Mouse (Mus musculus) liver, embryonic 14.5 days (tissue): ENCODE data around the gene Gm14569. TPM values are rescaled to one million over a fixed set of nuclear protein-coding genes. Genes with fewer than 3 reads are reported as not detected.

ENCODE experiments used
- ATAC-seq: fragments of 200-750 bp; cut with Nextera tagmentation; 2 replicates; pipeline ENCODE4 v1.8.0; 2017; ENCODE audit warnings: moderate number of reproducible peaks, mild to moderate bottlenecking, moderate library complexity; ENCODE audit not compliant: insufficient read depth
- DNase-seq, 3 experiments: peaks; one replicate each; pipeline ENCODE4 v3.0.0-alpha.2; 2012 to 2013; ENCODE audit warnings: low read depth in 3 of 3, low spot score in 3 of 3
- H3K27ac ChIP-seq: fragments of 300-500 bp; sonication (generic); 2 replicates; pipeline ENCODE4 v1.5.1; 2014; ENCODE audit warnings: moderate library complexity, mild to moderate bottlenecking, control low read depth, inconsistent platforms
- H3K27me3 ChIP-seq: fragments of 300-500 bp; sonication (generic); 2 replicates; pipeline ENCODE4 v1.6.1; 2014; ENCODE audit warnings: mild to moderate bottlenecking, low read length, moderate library complexity; ENCODE audit not compliant: control insufficient read depth, insufficient read depth
- H3K36me3 ChIP-seq: fragments of 300-500 bp; sonication (generic); replicated peaks from 2 replicates; pipeline ENCODE4 v1.6.1; 2014; ENCODE audit warnings: low read depth; ENCODE audit not compliant: control insufficient read depth, insufficient read depth
- H3K4me1 ChIP-seq, 2 experiments: fragments of 200-500 bp in 1 of 2; fragments of 300-500 bp in 1 of 2; sonication (generic) in 1 of 2; replicated peaks; 2 replicates each; pipeline ENCODE4 v1.6.1; 2012 to 2014; ENCODE audit warnings: antibody characterized with exemption in 1 of 2, inconsistent platforms in 1 of 2, low read length in 1 of 2; ENCODE audit not compliant: control insufficient read depth in 2 of 2, insufficient read depth in 2 of 2
- H3K4me2 ChIP-seq: fragments of 300-500 bp; sonication (generic); 2 replicates; pipeline ENCODE4 v1.6.1; 2014; ENCODE audit warnings: low read depth, mild to moderate bottlenecking, control low read depth, moderate library complexity
- H3K4me3 ChIP-seq, 2 experiments: fragments of 200-500 bp in 1 of 2; fragments of 300-500 bp in 1 of 2; sonication (generic) in 1 of 2; 2 replicates each; pipeline ENCODE4 v1.5.1; 2012 to 2014; ENCODE audit warnings: low read depth in 2 of 2, low read length in 2 of 2, mild to moderate bottlenecking in 2 of 2, control low read depth in 1 of 2, inconsistent platforms in 1 of 2, moderate library complexity in 1 of 2; ENCODE audit not compliant: insufficient read depth in 1 of 2
- H3K9ac ChIP-seq: fragments of 300-500 bp; sonication (generic); replicated peaks from 2 replicates; pipeline ENCODE4 v1.6.1; 2014; ENCODE audit warnings: mild to moderate bottlenecking, control low read depth, moderate library complexity
- H3K9me3 ChIP-seq: fragments of 300-500 bp; sonication (generic); 2 replicates; pipeline ENCODE4 v1.6.1; 2016; ENCODE audit warnings: low read length, mixed read lengths; ENCODE audit not compliant: control insufficient read depth
- CTCF ChIP-seq: IDR thresholded peaks from 2 replicates; pipeline ENCODE4 v1.5.1; 2016; ENCODE audit warnings: antibody characterized with exemption, low read depth, control low read depth
- EP300 ChIP-seq: IDR thresholded peaks from 2 replicates; pipeline ENCODE4 v1.6.1; 2016; ENCODE audit warnings: antibody characterized with exemption, low read depth
- WGBS: fragments of 180-500 bp; shearing (Covaris S2); extraction: QIAGEN DNeasy Blood & Tissue Kit; methylation state at CpG from one replicate; pipeline ENCODE4 v1.1.7; 2014; ENCODE audit not compliant: insufficient replicate concordance; 5-methylcytosine and 5-hydroxymethylcytosine counted together
- polyA plus RNA-seq, 2 experiments: library from polyadenylated mRNA; depleted of rRNA in 1 of 2; stranded (reverse) in 1 of 2; unstranded in 1 of 2; fragments of >200 nt; fragmentation: Nextera tagmentation in 1 of 2; extraction: Ambion mirVana in 1 of 2; gene quantifications; 2 replicates each; pipeline versions ENCODE4 v1.2.1 to v1.2.3; 2012 to 2014

Gm14569 gene
- polyA plus RNA-seq, 2 experiments: not detected

- DNase-seq (no peak), ATAC-seq (no peak)
- Histone ChIP-seq H3K4me2 (no peak overlapping the region), H3K4me3 (no peak overlapping the region), H3K9ac (no peak overlapping the region), H3K27ac (no peak overlapping the region), H3K27me3 (no peaks in the 10 kb centered on the region), H3K9me3 (no peaks in the 10 kb centered on the region), H3K36me3 (no peaks in the 10 kb centered on the region), H3K4me1 (no peaks in the 10 kb centered on the region)
- no peak for TF ChIP-seq EP300
- WGBS: 63% methylated on average over 3 of the region's 3 CpGs
Measured at GRCm38 (mm10) chrX:36419153-36419552, 72.5 kb downstream of the Gm14569 start.

- no peak for ATAC-seq
Measured at GRCm38 (mm10) chrX:36402316-36402715, 89.3 kb downstream of the Gm14569 start.

GRCm38 (mm10) chrX:36400980-36401379 is 90.7 kb downstream of the Gm14569 start, which contains the start of gene Gm6268:
Gene Gm6268 (plus strand): TSS chrX:36401280.
- Histone ChIP-seq H3K27me3 (no peaks in the 10 kb centered on the region), H3K36me3 (no peaks in the 10 kb centered on the region), H3K9me3 (no peaks in the 10 kb centered on the region), H3K4me2 (no peak within 1 kb of the TSS), H3K27ac (no peak within 1 kb of the TSS), H3K4me1 (no peaks in the 10 kb centered on the region), H3K4me3 (no peak within 1 kb of the TSS), H3K9ac (no peak within 1 kb of the TSS)
- ATAC-seq (no peak), DNase-seq (no peak)
- no peak for TF ChIP-seq EP300
- no peak for TF ChIP-seq CTCF
- 79% methylated on average over 13 of the region's 13 CpGs for WGBS

More at GRCm38 (mm10) chrX:36402316-36402715, 89.3 kb downstream of the Gm14569 start:
- no peak overlapping the region for H3K4me3 ChIP-seq
- H3K9ac ChIP-seq: no peak overlapping the region
- no peak overlapping the region for H3K27ac ChIP-seq
- H3K9me3 ChIP-seq: no peaks in the 10 kb centered on the region
- no peaks in the 10 kb centered on the region for H3K4me1 ChIP-seq
- H3K4me2 ChIP-seq: no peak overlapping the region
- H3K36me3 ChIP-seq: no peaks in the 10 kb centered on the region
- WGBS: 35% methylated on average over 6 of the region's 6 CpGs
- no peaks in the 10 kb centered on the region for H3K27me3 ChIP-seq
- DNase-seq: no peak
- TF ChIP-seq CTCF (0 out of 2 replicates have a peak, but pooled peaks have one; percentile 37), EP300 (no peak)

GRCm38 (mm10) chrX:36393279-36393678 is 98.4 kb downstream of the Gm14569 start:
- no peak for DNase-seq
- Histone ChIP-seq H3K27ac (no peak overlapping the region), H3K9me3 (no peaks in the 10 kb centered on the region), H3K4me1 (no peaks in the 10 kb centered on the region), H3K36me3 (no peaks in the 10 kb centered on the region), H3K4me2 (no peak overlapping the region), H3K9ac (no peak overlapping the region), H3K27me3 (no peaks in the 10 kb centered on the region), H3K4me3 (no peak overlapping the region)
- 40% methylated on average over 6 of the region's 6 CpGs for WGBS
- TF ChIP-seq CTCF: no peak
- TF ChIP-seq EP300: no peak
- ATAC-seq: no peak

GRCm38 (mm10) chrX:36392672-36393071 is 99.0 kb downstream of the Gm14569 start:
- Histone ChIP-seq H3K9me3 (no peaks in the 10 kb centered on the region), H3K4me3 (no peak overlapping the region), H3K27ac (no peak overlapping the region), H3K9ac (no peak overlapping the region), H3K4me2 (no peak overlapping the region), H3K4me1 (no peaks in the 10 kb centered on the region), H3K27me3 (no peaks in the 10 kb centered on the region), H3K36me3 (no peaks in the 10 kb centered on the region)
- ATAC-seq (no peak), DNase-seq (no peak)
- TF ChIP-seq CTCF (no peak), EP300 (no peak)
- WGBS: 50% methylated on average over 6 of the region's 6 CpGs
